In the genomic region with DNA sequence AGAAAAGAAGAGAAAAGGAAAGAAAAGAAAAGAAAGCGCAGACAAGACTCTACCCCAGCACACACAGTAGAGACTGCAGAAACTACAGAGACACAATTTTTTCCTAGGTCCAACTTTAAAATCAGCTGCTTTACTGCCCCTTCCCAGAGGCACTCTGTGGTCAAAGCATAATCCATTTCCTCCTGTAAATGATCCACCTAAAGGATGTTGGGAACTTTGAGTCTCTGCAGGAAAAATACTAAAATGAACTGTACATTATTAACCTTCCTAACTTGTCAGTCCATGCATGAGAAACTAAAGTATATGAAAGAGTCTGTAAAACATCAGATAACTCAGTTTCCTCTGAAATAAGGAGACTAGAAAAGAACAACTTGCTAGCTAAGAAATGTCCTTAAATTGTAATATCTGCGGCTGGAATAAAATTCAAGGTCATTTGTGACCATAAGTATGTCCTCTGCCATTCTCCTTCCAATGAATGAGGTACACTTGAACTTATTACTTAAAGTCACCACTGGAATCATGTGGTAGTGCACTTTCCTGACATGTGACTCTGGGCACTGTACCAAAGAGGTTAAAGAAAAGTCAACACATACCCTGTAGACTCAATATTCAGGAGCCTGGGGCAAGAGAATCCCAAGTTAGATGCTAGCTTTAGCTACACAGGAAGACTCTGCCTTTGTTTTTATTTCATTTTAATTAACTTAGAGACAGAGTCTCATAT, we compare ENCODE assay signal across 19 mouse cellular contexts. TPM values are rescaled to one million over a fixed set of nuclear protein-coding genes. Genes with fewer than 3 reads are reported as not detected.
DNase-seq lines count a peak whose midpoint lies in the region; ATAC-seq and TF ChIP-seq lines count a peak whose summit lies in the region.
"Had no signal": no experiment of that assay in that cellular context is flagged by ENCODE, and none has a peak within 500 bp of the region (broad histone marks: within the 10 kb centered on the region; RNA-seq: fewer than 3 reads in every experiment).

No protein-coding gene starts in this region.

- no peaks in the 10 kb centered on the region for H3K36me3 ChIP-seq in liver, embryonic 12.5 days
- no peaks in the 10 kb centered on the region for H3K36me3 ChIP-seq in liver, postnatal 0 days (replicated peaks; ENCODE audit: insufficient read depth, low read length)
- H3K36me3 ChIP-seq: hindbrain, embryonic 15.5 days had no signal

- no peak for DNase-seq in liver
- peak; percentile 49 to 80 for DNase-seq in kidney, adult 8-10 months
- DNase-seq in kidney, postnatal 10 days = peak; percentile 28
- peak; percentile 20 for DNase-seq in liver, postnatal 0 days
- DNase-seq in left cerebral cortex, adult 18-20 months (ENCODE audit: low spot score in 2 of 2) = no peak
- no peak for DNase-seq in retina, embryonic 14.5 days (ENCODE audit: low spot score)
- DNase-seq: adrenal gland, adult 8-10 months; cerebellum, postnatal 10 days; gastrocnemius, postnatal 36 days; heart, postnatal 4 days; layer of hippocampus, adult 9-11 months; lung, adult 2 months; lung, postnatal 4 days; thymus, postnatal 14 days had no signal

- TF ChIP-seq CTCF in liver, postnatal 0 days (IDR thresholded peaks at IDR 0.05; ENCODE audit: low read depth) = no peak

- no peaks in the 10 kb centered on the region for H3K27me3 ChIP-seq in liver, embryonic 12.5 days (replicated peaks)
- H3K27me3 ChIP-seq in liver, postnatal 0 days (ENCODE audit: insufficient read depth, low read length) = no peaks in the 10 kb centered on the region
- H3K27me3 ChIP-seq: hindbrain, embryonic 15.5 days had no signal

- peaks cover 64% of the 10 kb centered on the region for H3K4me1 ChIP-seq in liver, embryonic 12.5 days
- H3K4me1 ChIP-seq in liver, postnatal 0 days (ENCODE audit: insufficient read depth) = peaks cover 23% of the 10 kb centered on the region

- H3K4me2 ChIP-seq in liver, embryonic 12.5 days = peak overlapping the region; percentile 81; the same call in 1 of the 2 replicates
- H3K4me2 ChIP-seq in liver, postnatal 0 days (ENCODE audit: low read depth, low read length) = peak overlapping the region; percentile 4; the same call in 1 of the 2 replicates
- H3K4me2 ChIP-seq: heart, embryonic 11.5 days; hindbrain, embryonic 15.5 days had no signal

- ATAC-seq in liver, embryonic 12.5 days = no peak
- no peak for ATAC-seq in liver, postnatal 0 days
- ATAC-seq: forebrain, embryonic 16.5 days; intestine, embryonic 16.5 days had no signal

- H3K9ac ChIP-seq in liver, embryonic 12.5 days = peak overlapping the region; percentile 31; the same call in 1 of the 2 replicates
- H3K9ac ChIP-seq in liver, postnatal 0 days (replicated peaks) = no peak overlapping the region
- H3K9ac ChIP-seq: hindbrain, embryonic 15.5 days had no signal

- H3K4me3 ChIP-seq in liver, embryonic 12.5 days = no peak overlapping the region
- no peak overlapping the region for H3K4me3 ChIP-seq in liver, postnatal 0 days (ENCODE audit: low read depth, low read length)
- H3K4me3 ChIP-seq: hindbrain, embryonic 15.5 days had no signal

- H3K9me3 ChIP-seq in liver, embryonic 12.5 days (replicated peaks) = no peaks in the 10 kb centered on the region
- H3K9me3 ChIP-seq in liver, postnatal 0 days (ENCODE audit: low read length) = no peaks in the 10 kb centered on the region
- H3K9me3 ChIP-seq: hindbrain, embryonic 15.5 days had no signal

- no peak for TF ChIP-seq EP300 in liver, postnatal 0 days (IDR thresholded peaks at IDR 0.05; ENCODE audit: low read depth)

- no peak overlapping the region for H3K27ac ChIP-seq in liver, embryonic 12.5 days
- peak overlapping the region; percentile 30; the same call in 1 of the 2 replicates for H3K27ac ChIP-seq in liver, postnatal 0 days (ENCODE audit: low read depth)
- H3K27ac ChIP-seq: hindbrain, embryonic 15.5 days had no signal

- WGBS in liver, embryonic 12.5 days (ENCODE audit: insufficient replicate concordance) = 92% methylated on average over 2 of the region's 2 CpGs
- 87% methylated on average over 2 of the region's 2 CpGs for WGBS in liver, postnatal 0 days (ENCODE audit: insufficient replicate concordance)

RNA-seq across cellular contexts. Expression of a gene that starts 9.0 kb away (rescaled TPM):
- polyA plus RNA-seq in liver, embryonic 12.5 days (2016; fragmentation: Nextera tagmentation; extraction: Ambion mirVana) = 64.2 and 66.4 TPM in 2 replicates
- polyA plus RNA-seq in liver, postnatal 0 days (2015; fragmentation: Nextera tagmentation; extraction: Ambion mirVana) = 30.4 and 32.0 TPM in 2 replicates
- 10 to 100 TPM; 45.1 to 49.4 TPM for total RNA-seq in left cerebral cortex, adult 18-20 months (2021)

RNA-seq across cellular contexts. Expression of a gene that starts 32.3 kb away (rescaled TPM):
- polyA plus RNA-seq in liver, embryonic 12.5 days (2016; fragmentation: Nextera tagmentation; extraction: Ambion mirVana) = 0.23 and 0.30 TPM in 2 replicates
- polyA plus RNA-seq in liver, postnatal 0 days (2015; fragmentation: Nextera tagmentation; extraction: Ambion mirVana) = 0.26 and 0.31 TPM in 2 replicates
- 100 to 1,000 TPM; 194 to 217 TPM for total RNA-seq in left cerebral cortex, adult 18-20 months (2021)

Comparison
In these comparisons a context has a peak if more than half of its experiments do, and no peak if none do; other contexts are left out.
1. DNase-seq: peak in kidney, adult 8-10 months (2 of 2), kidney, postnatal 10 days (single experiment) and liver, postnatal 0 days (single experiment); none in liver (single experiment), left cerebral cortex, adult 18-20 months (0 of 2) and retina, embryonic 14.5 days (single experiment).